In the genomic region with DNA sequence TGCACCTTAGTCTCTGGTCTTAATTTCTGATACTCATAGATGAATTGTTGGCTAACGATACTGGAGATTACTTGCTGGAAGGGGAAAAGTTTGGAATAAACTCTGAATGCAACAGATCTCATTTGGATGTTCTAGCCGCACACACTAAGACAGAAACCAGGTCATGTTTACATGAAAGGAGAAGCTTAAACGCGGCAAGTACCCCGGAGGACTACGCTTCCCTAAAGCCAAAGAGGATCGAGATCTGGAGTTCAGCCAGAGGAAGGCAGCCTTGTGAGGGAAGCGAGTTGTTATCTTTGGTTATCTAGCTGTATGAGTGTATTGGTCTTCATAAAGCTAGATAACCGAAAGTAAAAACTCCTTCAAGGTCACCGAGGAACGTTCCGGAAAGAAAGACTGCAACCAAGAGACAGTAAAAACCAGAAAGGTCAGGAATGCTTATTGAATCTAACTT, we compare ENCODE assay signal across 8 mouse cellular contexts.
DNase-seq lines count a peak whose midpoint lies in the region; ATAC-seq and TF ChIP-seq lines count a peak whose summit lies in the region.

No protein-coding gene starts in this region.

- no peak for ATAC-seq in hindbrain, embryonic 15.5 days (ENCODE audit: low FRiP score, low read depth)
- no peak for ATAC-seq in midbrain, embryonic 15.5 days (replicated peaks)

- peak overlapping the region; percentile 87 for H3K9ac ChIP-seq in hindbrain, embryonic 15.5 days
- H3K9ac ChIP-seq in midbrain, embryonic 15.5 days, result peak overlapping the region; percentile 65

- peak overlapping the region; percentile 69 for H3K4me2 ChIP-seq in hindbrain, embryonic 15.5 days
- peak overlapping the region; percentile 64 for H3K4me2 ChIP-seq in midbrain, embryonic 15.5 days

- no peaks in the 10 kb centered on the region for H3K4me1 ChIP-seq in hindbrain, embryonic 15.5 days (replicated peaks)
- 0 out of 2 replicates have a peak, but pooled peaks cover 7% of the 10 kb centered on the region for H3K4me1 ChIP-seq in midbrain, embryonic 15.5 days

- peak in 1 of 2 experiments; percentile 39 for DNase-seq in left cerebral cortex, adult 2 months (ENCODE audit: extremely low spot score in 1 of 2, low spot score in 2 of 2)
- DNase-seq in left cerebral cortex, adult 18-20 months (ENCODE audit: low spot score in 2 of 2), result no peak
- DNase-seq in cerebellum, postnatal 25 days, result peak; percentile 71 to 73
- DNase-seq in MN1 (ENCODE audit: low spot score), result no peak
- DNase-seq in testis, postnatal 14 days (ENCODE audit: low spot score), result no peak
- no peak for DNase-seq in urinary bladder, adult 2 months (ENCODE audit: low spot score)

- peak overlapping the region; percentile 83 for H3K4me3 ChIP-seq in left cerebral cortex, adult 2 months
- H3K4me3 ChIP-seq in hindbrain, embryonic 15.5 days, result peak overlapping the region; percentile 42
- peak overlapping the region; percentile 47 for H3K4me3 ChIP-seq in midbrain, embryonic 15.5 days

- no peak for TF ChIP-seq CTCF in left cerebral cortex, adult 2 months (IDR thresholded peaks at IDR 0.05)

- no peaks in the 10 kb centered on the region for H3K9me3 ChIP-seq in hindbrain, embryonic 15.5 days
- H3K9me3 ChIP-seq in midbrain, embryonic 15.5 days, result no peaks in the 10 kb centered on the region

- peak overlapping the region; percentile 80 for H3K27ac ChIP-seq in left cerebral cortex, adult 2 months
- peak overlapping the region; percentile 93 for H3K27ac ChIP-seq in hindbrain, embryonic 15.5 days (replicated peaks)
- H3K27ac ChIP-seq in midbrain, embryonic 15.5 days, result peak overlapping the region; percentile 89

- H3K36me3 ChIP-seq in hindbrain, embryonic 15.5 days, result no peaks in the 10 kb centered on the region
- no peaks in the 10 kb centered on the region for H3K36me3 ChIP-seq in midbrain, embryonic 15.5 days (replicated peaks)

- intact Hi-C loops in left cerebral cortex, adult 2 months (cut with DNase I), result loop anchor here (2.0 kb wide), 3 partner anchors 248 to 610 kb away; no protein-coding TSS in a partner anchor

- H3K27me3 ChIP-seq in hindbrain, embryonic 15.5 days, result no peaks in the 10 kb centered on the region
- no peaks in the 10 kb centered on the region for H3K27me3 ChIP-seq in midbrain, embryonic 15.5 days (replicated peaks)

- WGBS in hindbrain, embryonic 15.5 days, result 2% methylated on average over 12 of the region's 12 CpGs
- 2% methylated on average over 12 of the region's 12 CpGs for WGBS in midbrain, embryonic 15.5 days

Comparison
In these comparisons a context has a peak if more than half of its experiments do, and no peak if none do; other contexts are left out.
1. DNase-seq: peak in cerebellum, postnatal 25 days (2 of 2); none in left cerebral cortex, adult 18-20 months (0 of 2), MN1 (single experiment), testis, postnatal 14 days (single experiment) and urinary bladder, adult 2 months (single experiment).
2. Peak in every context shown above with its lines, with median percentiles within 50 percentile points of each other: H3K27ac ChIP-seq and H3K4me3 ChIP-seq.